Mouse (Mus musculus): ENCODE measurements around the gene Fhad1. TPM values are rescaled to one million over a fixed set of nuclear protein-coding genes. Genes with fewer than 3 reads are reported as not detected.

Fhad1 gene
- polyA plus RNA-seq, 1 experiment from 2014 or later: 0.61 TPM

DNA sequence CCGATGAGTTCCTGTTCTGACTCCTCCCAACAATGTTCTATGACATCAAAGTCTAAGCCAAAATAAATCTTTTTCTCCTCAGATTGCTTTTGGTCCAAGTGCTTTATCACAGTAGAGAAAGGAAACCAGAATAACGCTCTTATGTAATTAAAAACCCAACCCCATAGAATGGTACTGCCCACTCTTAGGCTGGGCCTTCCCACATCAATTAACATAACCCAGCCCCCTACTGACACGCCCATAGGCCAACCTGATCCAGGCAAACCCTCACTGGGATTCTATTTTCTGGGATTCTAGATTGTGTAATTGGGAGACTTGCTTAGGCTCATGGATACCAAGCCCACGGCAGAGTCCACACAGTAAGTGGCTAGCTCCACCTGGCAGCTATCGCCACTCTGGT, 149.9 kb downstream of the Fhad1 start:
- Histone ChIP-seq H3K4me1 (peaks cover 27% of the 10 kb centered on the region), H3K9ac (no peak overlapping the region), H3K4me3 (no peak overlapping the region), H3K27ac (no peak overlapping the region), H3K27me3 (replicated peaks) (no peaks in the 10 kb centered on the region), H3K9me3 (replicated peaks) (no peaks in the 10 kb centered on the region), H3K36me3 (peaks cover 89% of the 10 kb centered on the region), H3K4me2 (no peak overlapping the region)
- 81% methylated on average over 5 of the region's 5 CpGs for WGBS (ENCODE audit: insufficient replicate concordance)
- no peak for ATAC-seq

DNA sequence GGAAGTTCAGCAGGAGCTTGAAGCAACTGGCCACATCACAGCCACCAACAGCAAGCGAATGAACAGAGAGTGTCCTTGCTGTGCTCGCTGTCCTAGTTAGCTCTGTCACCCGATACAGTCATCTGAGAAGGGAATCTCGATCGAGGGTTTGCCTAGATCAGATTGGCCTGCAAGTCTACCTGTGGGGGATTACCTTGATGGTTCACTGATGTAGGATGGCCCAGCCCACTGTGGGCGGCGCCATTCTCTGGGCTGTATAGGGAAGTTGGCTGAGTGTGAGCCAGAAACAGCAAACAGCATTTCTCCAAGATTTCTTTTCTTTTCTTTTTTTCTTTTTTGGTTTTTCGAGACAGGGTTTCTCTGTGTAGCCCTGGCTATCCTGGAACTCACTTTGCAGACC, 150.4 kb downstream of the Fhad1 start:
- H3K27ac ChIP-seq: no peak overlapping the region
- no peaks in the 10 kb centered on the region for H3K27me3 ChIP-seq (replicated peaks)
- H3K9ac ChIP-seq: no peak overlapping the region
- H3K9me3 ChIP-seq (replicated peaks): no peaks in the 10 kb centered on the region
- H3K4me3 ChIP-seq: no peak overlapping the region
- H3K4me1 ChIP-seq: peaks cover 22% of the 10 kb centered on the region
- 84% methylated on average over 8 of the region's 8 CpGs for WGBS (ENCODE audit: insufficient replicate concordance)
- H3K36me3 ChIP-seq: peaks cover 90% of the 10 kb centered on the region
- H3K4me2 ChIP-seq: no peak overlapping the region
- ATAC-seq: no peak

DNA sequence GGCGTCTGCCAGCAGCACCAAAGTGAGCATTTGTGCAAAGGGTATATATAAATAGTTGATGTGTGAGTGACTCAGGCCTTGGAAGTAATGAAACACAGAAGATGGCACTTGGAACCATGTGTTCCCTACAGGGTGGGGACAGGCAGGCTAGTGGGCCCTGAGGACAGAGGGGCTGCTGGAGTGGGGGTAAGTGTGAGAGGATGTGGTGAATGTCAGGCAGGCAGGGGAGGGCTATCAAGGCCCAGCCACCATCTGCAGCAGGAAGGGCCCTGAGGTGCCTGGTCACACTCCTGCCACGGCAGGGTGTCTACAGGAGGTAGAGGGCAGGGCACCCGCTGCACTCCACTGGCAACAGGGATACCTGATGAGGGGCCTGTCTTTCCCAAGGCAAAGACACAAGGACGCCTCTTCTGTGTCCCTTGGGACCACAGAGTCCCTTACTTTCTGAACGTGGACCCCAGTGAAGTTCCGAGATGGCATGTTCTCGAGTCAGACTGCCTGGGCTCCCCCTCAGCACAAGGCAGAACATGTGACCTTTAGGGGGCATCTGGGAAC, 151.1 kb downstream of the Fhad1 start:
- ATAC-seq: no peak
- peaks cover 90% of the 10 kb centered on the region for H3K36me3 ChIP-seq

DNA sequence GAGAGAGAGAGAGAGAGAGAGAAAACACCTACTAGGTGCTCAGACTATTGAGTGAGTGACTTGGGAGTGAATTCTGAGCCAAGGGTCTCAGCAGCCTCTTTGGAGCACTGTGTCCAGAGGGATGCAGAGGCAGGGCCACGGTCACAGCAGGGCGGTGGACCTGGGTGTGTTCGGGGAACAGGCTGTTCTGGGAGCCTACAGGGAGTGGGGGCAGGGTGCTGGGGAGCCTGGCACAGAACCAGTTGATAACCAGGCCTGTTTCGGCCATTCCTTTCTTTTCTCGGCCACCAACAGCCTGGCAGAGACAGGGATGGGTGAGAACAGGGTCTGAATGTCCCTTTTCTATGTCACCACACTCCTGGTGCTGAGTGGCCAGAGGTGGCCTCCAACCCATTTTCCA, 152.0 kb downstream of the Fhad1 start:
- H3K27me3 ChIP-seq (replicated peaks): no peaks in the 10 kb centered on the region
- no peaks in the 10 kb centered on the region for H3K9me3 ChIP-seq (replicated peaks)
- 87% methylated on average over 5 of the region's 5 CpGs for WGBS (ENCODE audit: insufficient replicate concordance)
- no peak overlapping the region for H3K4me3 ChIP-seq
- H3K36me3 ChIP-seq: peaks cover 89% of the 10 kb centered on the region
- ATAC-seq: no peak
- H3K9ac ChIP-seq: no peak overlapping the region
- H3K4me1 ChIP-seq: peaks cover 17% of the 10 kb centered on the region
- no peak overlapping the region for H3K27ac ChIP-seq
- H3K4me2 ChIP-seq: no peak overlapping the region

More for the DNA sequence above, 151.1 kb downstream of the Fhad1 start:
- Histone ChIP-seq H3K4me3 (no peak overlapping the region), H3K9ac (no peak overlapping the region), H3K4me2 (no peak overlapping the region), H3K4me1 (peaks cover 17% of the 10 kb centered on the region), H3K27me3 (replicated peaks) (no peaks in the 10 kb centered on the region), H3K9me3 (replicated peaks) (no peaks in the 10 kb centered on the region), H3K27ac (no peak overlapping the region)
- 83% methylated on average over 7 of the region's 7 CpGs for WGBS (ENCODE audit: insufficient replicate concordance)

DNA sequence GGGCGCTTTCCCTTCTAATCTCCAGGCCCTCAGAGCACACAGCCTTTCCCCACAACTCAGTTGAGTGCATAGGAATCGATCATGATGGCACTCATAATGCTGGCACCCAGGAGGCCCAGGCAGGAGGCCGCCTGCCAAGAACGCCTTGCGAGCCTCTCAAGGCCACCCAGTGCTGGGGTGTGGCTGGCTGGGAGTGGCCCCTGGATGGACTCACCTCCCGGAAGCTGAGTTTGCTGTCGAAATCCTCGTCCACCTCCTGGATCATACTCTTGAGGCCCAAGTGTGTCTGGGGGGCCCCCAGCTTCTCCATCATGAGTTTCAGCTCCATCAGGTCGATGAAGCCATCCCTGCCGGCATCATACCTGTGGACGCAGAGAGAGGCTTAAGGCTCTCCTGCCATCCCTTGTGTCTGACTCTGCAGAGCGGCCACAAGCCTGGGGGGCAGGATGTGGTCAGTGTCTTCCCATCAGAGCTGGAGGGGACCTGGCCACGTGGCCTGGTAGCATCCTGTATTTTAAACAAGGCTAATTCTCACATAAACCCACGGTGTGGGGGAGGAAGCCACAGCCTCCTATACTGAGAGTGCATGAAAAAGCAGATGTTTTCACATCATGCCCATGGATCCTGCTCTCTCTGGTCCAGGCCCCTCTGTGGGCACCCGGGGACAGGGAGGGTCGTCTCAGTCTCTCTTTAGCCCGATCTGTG, 153.1 kb downstream of the Fhad1 start:
- H3K9me3 ChIP-seq (replicated peaks): no peaks in the 10 kb centered on the region
- peaks cover 87% of the 10 kb centered on the region for H3K36me3 ChIP-seq
- H3K27me3 ChIP-seq (replicated peaks): no peaks in the 10 kb centered on the region
- H3K9ac ChIP-seq: no peak overlapping the region
- H3K4me3 ChIP-seq: no peak overlapping the region
- no peak for ATAC-seq
- 0 out of 2 replicates have a peak overlapping the region, but pooled peaks have one; percentile 4 for H3K27ac ChIP-seq
- H3K4me2 ChIP-seq: no peak overlapping the region
- 71% methylated on average over 17 of the region's 17 CpGs for WGBS (ENCODE audit: insufficient replicate concordance)
- H3K4me1 ChIP-seq: peaks cover 9% of the 10 kb centered on the region

DNA sequence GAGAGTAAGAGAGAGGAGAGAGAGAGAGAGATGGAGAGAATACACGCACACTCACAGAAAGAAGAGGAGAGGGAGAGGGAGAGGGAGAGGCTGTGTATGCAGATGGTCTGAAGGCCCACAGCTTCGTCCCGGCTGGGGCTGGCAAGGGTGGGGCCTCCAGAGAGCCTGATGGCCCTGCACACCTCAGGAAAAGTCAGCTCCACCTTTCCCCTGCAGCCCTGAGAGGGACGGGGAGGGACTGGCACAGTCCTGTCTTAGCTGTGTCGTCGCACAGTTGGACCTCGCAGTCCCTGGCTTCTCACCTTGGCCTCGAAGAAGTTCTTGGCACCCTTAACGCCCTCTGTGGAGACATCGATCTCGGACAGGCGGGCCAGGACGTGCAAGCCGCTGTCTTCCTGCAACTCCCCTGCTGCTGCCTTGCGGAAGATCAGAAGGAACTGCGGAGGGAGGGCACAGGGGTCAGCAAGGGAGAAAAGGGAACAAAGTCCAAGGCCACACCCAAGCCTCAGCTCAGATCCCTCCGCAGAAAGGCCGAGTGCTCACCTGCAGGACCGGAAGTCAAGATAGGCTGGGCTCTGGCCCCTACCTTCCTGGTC, 154.5 kb downstream of the Fhad1 start:
- H3K27me3 ChIP-seq (replicated peaks): no peaks in the 10 kb centered on the region
- no peak for ATAC-seq
- H3K4me2 ChIP-seq: no peak overlapping the region
- H3K4me3 ChIP-seq: no peak overlapping the region
- WGBS (ENCODE audit: insufficient replicate concordance): 72% methylated on average over 19 of the region's 19 CpGs
- H3K9me3 ChIP-seq (replicated peaks): no peaks in the 10 kb centered on the region
- H3K4me1 ChIP-seq: peaks cover 4% of the 10 kb centered on the region; the same call in 1 of the 2 replicates
- peaks cover 74% of the 10 kb centered on the region for H3K36me3 ChIP-seq
- no peak overlapping the region for H3K27ac ChIP-seq
- no peak overlapping the region for H3K9ac ChIP-seq

DNA sequence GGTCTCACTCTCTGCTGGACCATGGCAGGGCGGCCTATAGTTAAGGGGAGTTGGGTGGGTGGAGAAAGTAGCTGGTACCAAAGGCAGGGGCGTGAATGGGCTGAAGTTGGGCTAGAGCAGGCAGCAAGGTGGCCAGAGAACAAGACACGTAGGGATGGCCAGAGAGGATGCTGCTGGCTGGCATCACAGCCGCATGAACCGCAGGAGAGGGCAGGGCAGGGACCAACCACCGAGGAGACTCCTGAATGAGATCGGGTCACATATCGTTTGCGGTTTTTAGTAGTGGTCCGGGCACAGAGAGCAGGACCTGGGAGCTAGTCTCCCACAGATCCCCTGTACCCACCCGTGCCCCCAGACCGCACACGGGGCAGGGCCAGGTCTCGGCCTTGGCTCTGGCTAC, 155.5 kb downstream of the Fhad1 start:
- no peaks in the 10 kb centered on the region for H3K27me3 ChIP-seq (replicated peaks)
- H3K36me3 ChIP-seq: peaks cover 65% of the 10 kb centered on the region
- no peak for ATAC-seq

DNA sequence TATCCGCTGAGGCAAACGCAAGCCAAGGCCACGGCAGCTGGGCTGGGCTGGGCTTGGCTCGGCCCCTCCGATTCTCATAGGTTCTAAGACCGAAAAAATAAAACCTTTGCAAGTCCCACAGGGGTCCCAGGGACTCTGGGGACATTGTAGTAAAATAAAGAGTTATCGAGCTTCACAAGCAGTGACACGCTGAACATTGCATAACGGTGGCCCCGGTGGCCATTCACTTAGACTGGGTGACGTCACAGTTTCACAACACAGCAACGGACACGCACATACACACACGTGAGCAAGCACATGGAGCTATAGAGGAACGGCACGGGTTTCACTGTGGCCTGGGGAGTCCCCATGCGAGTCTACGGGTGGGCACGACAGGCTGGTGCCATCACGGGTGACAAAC, 156.4 kb downstream of the Fhad1 start:
- no peaks in the 10 kb centered on the region for H3K9me3 ChIP-seq (replicated peaks)
- no peak overlapping the region for H3K4me2 ChIP-seq
- no peak overlapping the region for H3K27ac ChIP-seq
- peaks cover 56% of the 10 kb centered on the region for H3K36me3 ChIP-seq
- H3K4me1 ChIP-seq: no peaks in the 10 kb centered on the region
- 90% methylated on average over 20 of the region's 20 CpGs for WGBS (ENCODE audit: insufficient replicate concordance)
- no peak overlapping the region for H3K9ac ChIP-seq
- ATAC-seq: no peak
- H3K27me3 ChIP-seq (replicated peaks): no peaks in the 10 kb centered on the region
- H3K4me3 ChIP-seq: no peak overlapping the region

More for the DNA sequence above, 155.5 kb downstream of the Fhad1 start:
- Histone ChIP-seq H3K9me3 (replicated peaks) (no peaks in the 10 kb centered on the region), H3K4me2 (no peak overlapping the region), H3K9ac (no peak overlapping the region), H3K4me3 (no peak overlapping the region), H3K27ac (no peak overlapping the region), H3K4me1 (peaks cover 4% of the 10 kb centered on the region; the same call in 1 of the 2 replicates)
- 94% methylated on average over 14 of the region's 14 CpGs for WGBS (ENCODE audit: insufficient replicate concordance)

DNA sequence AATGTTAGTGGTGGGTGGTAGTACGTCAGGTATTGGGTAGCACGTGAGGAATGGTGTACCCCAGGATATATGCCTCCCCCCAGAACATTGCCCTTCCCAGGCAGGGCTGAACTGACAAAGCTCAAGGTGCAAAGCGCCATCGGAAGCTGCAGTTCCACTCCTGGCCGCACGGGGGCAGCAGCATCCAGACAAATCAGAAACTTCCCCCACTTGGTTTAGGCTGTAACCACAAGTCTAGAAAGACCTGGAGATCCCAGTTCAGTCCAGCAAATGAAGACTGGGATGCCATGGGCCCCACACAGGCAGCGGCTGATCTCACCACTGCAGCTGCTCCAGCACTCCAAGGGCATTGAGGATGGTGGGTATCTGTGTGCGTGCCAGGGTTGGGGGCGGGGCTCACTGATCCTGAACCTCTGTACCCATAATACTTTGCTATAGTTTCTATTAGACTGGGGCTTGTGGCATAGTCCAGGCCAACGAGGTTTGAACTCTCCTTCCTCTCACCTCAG, 157.4 kb downstream of the Fhad1 start:
- no peaks in the 10 kb centered on the region for H3K27me3 ChIP-seq (replicated peaks)
- peak; percentile 48 for ATAC-seq
- no peaks in the 10 kb centered on the region for H3K9me3 ChIP-seq (replicated peaks)
- H3K36me3 ChIP-seq: peaks cover 47% of the 10 kb centered on the region
- no peak overlapping the region for H3K9ac ChIP-seq
- no peak overlapping the region for H3K4me3 ChIP-seq
- H3K4me1 ChIP-seq: no peaks in the 10 kb centered on the region
- no peak overlapping the region for H3K4me2 ChIP-seq
- 21% methylated on average over 10 of the region's 10 CpGs for WGBS (ENCODE audit: insufficient replicate concordance)
- H3K27ac ChIP-seq: no peak overlapping the region

DNA sequence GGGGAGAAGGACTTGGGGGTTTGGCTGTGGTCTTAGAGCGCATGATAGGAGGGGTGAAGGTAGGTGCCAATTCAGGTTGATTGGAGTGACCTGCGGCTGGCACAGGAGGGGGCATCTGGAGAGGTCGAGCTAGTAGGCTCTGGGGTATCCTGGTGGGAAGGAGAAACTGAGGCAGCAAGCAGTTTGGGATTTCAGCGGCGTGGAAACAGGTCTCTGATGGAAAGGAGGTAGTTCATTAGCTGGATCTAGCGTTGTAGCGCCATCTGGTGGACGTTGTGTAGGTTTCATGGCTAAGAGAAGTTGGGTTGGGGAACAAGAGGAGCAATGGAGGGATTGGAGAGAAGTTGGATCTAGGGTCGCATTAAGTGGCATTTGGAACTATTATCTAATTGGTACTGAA, 161.4 kb downstream of the Fhad1 start:
- H3K4me2 ChIP-seq: no peak overlapping the region
- no peaks in the 10 kb centered on the region for H3K4me1 ChIP-seq
- ATAC-seq: no peak
- WGBS (ENCODE audit: insufficient replicate concordance): 65% methylated on average over 9 of the region's 9 CpGs
- H3K4me3 ChIP-seq: no peak overlapping the region
- H3K27ac ChIP-seq: no peak overlapping the region
- H3K27me3 ChIP-seq (replicated peaks): no peaks in the 10 kb centered on the region
- H3K36me3 ChIP-seq: peaks cover 7% of the 10 kb centered on the region
- H3K9ac ChIP-seq: no peak overlapping the region
- no peaks in the 10 kb centered on the region for H3K9me3 ChIP-seq (replicated peaks)

DNA sequence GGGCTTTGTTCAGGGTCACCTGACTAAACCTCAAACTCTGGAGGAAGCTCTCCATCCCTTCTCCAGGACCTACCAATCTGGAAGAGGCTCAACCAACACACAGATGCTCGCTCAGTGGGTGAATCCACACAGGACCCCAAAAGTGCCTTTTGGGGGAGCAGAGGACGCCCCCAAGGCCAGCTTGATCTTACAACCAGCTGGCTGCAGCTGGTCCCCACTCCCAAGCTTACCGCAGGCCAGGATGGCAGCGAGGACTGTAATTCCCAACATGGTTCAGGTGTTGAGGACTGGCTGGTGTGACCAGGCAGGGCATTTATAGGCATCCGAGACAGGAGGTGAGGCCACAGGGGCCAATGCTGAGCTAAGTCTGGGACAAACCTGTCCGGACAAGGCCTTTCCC, 168.9 kb downstream of the Fhad1 start, which contains the start of gene Ctrc:
Ctrc (minus strand) TSS at position 361 of the 400 bp plus-strand sequence.
- no peak within 1 kb of the TSS for H3K4me3 ChIP-seq
- no peak within 1 kb of the TSS for H3K27ac ChIP-seq
- H3K9ac ChIP-seq: no peak within 1 kb of the TSS
- no peaks in the 10 kb centered on the region for H3K27me3 ChIP-seq (replicated peaks)
- no peaks in the 10 kb centered on the region for H3K4me1 ChIP-seq
- WGBS (ENCODE audit: insufficient replicate concordance): 65% methylated on average over 6 of the region's 6 CpGs
- ATAC-seq: no peak
- H3K36me3 ChIP-seq: no peaks in the 10 kb centered on the region
- H3K4me2 ChIP-seq: no peak within 1 kb of the TSS
- H3K9me3 ChIP-seq (replicated peaks): no peaks in the 10 kb centered on the region

Data from liver, embryonic 12.5 days (tissue).